Mouse (Mus musculus): ENCODE measurements at regions not wholly inside any gene's neighbourhood (a gene's known extent, or its start where the extent isn't known, plus 50 kb on each side); places are given as distances from the start of the nearest gene placed in this dataset.

DNA sequence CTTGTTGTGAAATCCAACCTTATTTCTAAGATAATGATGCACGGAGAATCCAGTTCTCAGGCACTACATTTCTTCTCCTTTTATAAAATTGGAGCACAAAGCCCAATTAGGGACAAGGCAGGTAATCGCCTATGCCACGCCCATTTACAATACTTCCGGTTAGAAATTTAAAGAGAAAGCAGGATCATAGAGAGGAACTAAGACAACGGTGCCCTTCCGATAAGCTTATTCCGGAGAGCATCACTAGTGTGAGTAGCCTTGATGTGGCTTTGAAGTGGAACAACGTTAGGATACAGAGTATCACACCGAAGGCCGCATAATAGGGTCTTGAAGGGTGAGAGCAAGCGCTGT lies 2604.9 kb upstream of the 5930422O12Rik start:
- TF ChIP-seq CTCF (IDR thresholded peaks at IDR 0.05; ENCODE audit: low read depth) (no peak), EP300 (IDR thresholded peaks at IDR 0.05; ENCODE audit: low read depth) (no peak)
